Mouse (Mus musculus) liver, postnatal 0 days (tissue): ENCODE data around the gene Bach1.

Experiments used
- CTCF ChIP-seq: sonication (generic); IDR thresholded peaks from 2 replicates; pipeline ENCODE4 v1.5.1; 2016; ENCODE audit warnings: antibody characterized with exemption, low read depth
- EP300 ChIP-seq: IDR thresholded peaks from 2 replicates; pipeline ENCODE4 v1.6.1; 2016; ENCODE audit warnings: antibody characterized with exemption, low read depth, mild to moderate bottlenecking

DNA sequence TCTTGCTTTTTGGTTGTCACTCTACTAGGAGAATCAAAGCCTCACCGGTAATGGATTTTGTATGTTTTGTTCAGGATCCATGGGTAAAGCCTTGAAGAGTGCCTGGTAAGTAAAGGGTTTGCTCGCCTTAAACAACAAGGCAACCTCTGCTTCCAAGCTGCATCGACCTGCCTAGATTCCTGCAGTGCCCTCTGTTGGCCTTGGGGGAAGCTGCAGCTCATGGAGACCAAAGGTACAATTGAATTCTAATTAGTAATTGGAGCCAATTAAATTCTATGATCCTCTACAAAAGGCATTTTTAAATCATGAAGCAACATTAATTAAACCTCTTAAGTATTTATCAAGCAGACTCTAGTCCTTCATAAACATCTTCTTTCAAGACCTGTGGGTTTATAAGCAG is 75.7 kb downstream of the Bach1 start:
- peak; percentile 50; the same call in 1 of the 2 replicates for TF ChIP-seq CTCF
- no peak for TF ChIP-seq EP300
